10 mouse cellular contexts compared by ENCODE assay signal in genomic region chr4:63408649-63409048, GRCm38 (mm10). TPM values are rescaled to one million over a fixed set of nuclear protein-coding genes. Genes with fewer than 3 reads are reported as not detected.
DNase-seq lines count a peak whose midpoint lies in the region; ATAC-seq lines count a peak whose summit lies in the region.
"Had no signal": no experiment of that assay in that cellular context is flagged by ENCODE, and none has a peak within 500 bp of the region (broad histone marks: within the 10 kb centered on the region; RNA-seq: fewer than 3 reads in every experiment).

No protein-coding gene starts in this region.

- peak; percentile 11 for DNase-seq in cerebellum, adult 8-10 months
- DNase-seq in cerebellum, adult 9-10 months, result no peak
- DNase-seq in adrenal gland, postnatal 25 days, result peak; percentile 55
- peak; percentile 82 for DNase-seq in forebrain, embryonic 11.5 days (ENCODE audit: low spot score)
- peak; percentile 79 for DNase-seq in hindbrain, embryonic 11.5 days (ENCODE audit: low spot score)
- peak; percentile 49 to 62 for DNase-seq in left cerebral cortex, postnatal 25 days (ENCODE audit: low spot score in 2 of 2)
- peak; percentile 67 to 76 for DNase-seq in right cerebral cortex, postnatal 10 days (ENCODE audit: low spot score in 2 of 2)

- peak overlapping the region; percentile 61 for H3K4me3 ChIP-seq in forebrain, embryonic 11.5 days (ENCODE audit: low read depth, low read length)
- H3K4me3 ChIP-seq in hindbrain, embryonic 11.5 days (ENCODE audit: low read depth, low read length), result no peak overlapping the region
- peak overlapping the region; percentile 80 for H3K4me3 ChIP-seq in megakaryocyte, embryonic 14.5 days (replicated peaks)

- intact Hi-C loops in left cerebral cortex, postnatal 25 days (cut with DNase I), result loop anchor here (2.0 to 5.0 kb wide), 2 partner anchors 40 to 226 kb away; no protein-coding TSS in a partner anchor

- H3K27me3 ChIP-seq in forebrain, embryonic 11.5 days (ENCODE audit: control insufficient read depth, insufficient read depth, low read length), result no peaks in the 10 kb centered on the region
- H3K27me3 ChIP-seq in hindbrain, embryonic 11.5 days (ENCODE audit: control insufficient read depth, insufficient read depth, low read length), result no peaks in the 10 kb centered on the region
- peaks cover 53% of the 10 kb centered on the region for H3K27me3 ChIP-seq in megakaryocyte, embryonic 14.5 days (replicated peaks)

- H3K9me3 ChIP-seq in forebrain, embryonic 11.5 days (ENCODE audit: control insufficient read depth, low read length), result no peaks in the 10 kb centered on the region
- no peaks in the 10 kb centered on the region for H3K9me3 ChIP-seq in hindbrain, embryonic 11.5 days (ENCODE audit: control insufficient read depth, low read length)
- no peaks in the 10 kb centered on the region for H3K9me3 ChIP-seq in megakaryocyte, embryonic 14.5 days

- peak; percentile 62 for ATAC-seq in forebrain, embryonic 11.5 days (replicated peaks; ENCODE audit: low FRiP score)
- ATAC-seq in hindbrain, embryonic 11.5 days (ENCODE audit: low FRiP score), result peak; percentile 52

- no peak overlapping the region for H3K27ac ChIP-seq in forebrain, embryonic 11.5 days (ENCODE audit: low read depth, low read length)
- H3K27ac ChIP-seq in hindbrain, embryonic 11.5 days (ENCODE audit: low read depth, low read length), result no peak overlapping the region

- peak overlapping the region; percentile 85 for H3K4me2 ChIP-seq in forebrain, embryonic 11.5 days (ENCODE audit: low read depth, low read length, severe bottlenecking)
- H3K4me2 ChIP-seq in hindbrain, embryonic 11.5 days (replicated peaks; ENCODE audit: low read depth, low read length), result peak overlapping the region; percentile 91; the same call in 1 of the 2 replicates

- H3K36me3 ChIP-seq in forebrain, embryonic 11.5 days (ENCODE audit: control insufficient read depth, insufficient read depth, low read length), result no peaks in the 10 kb centered on the region
- H3K36me3 ChIP-seq in hindbrain, embryonic 11.5 days (ENCODE audit: control insufficient read depth, insufficient read depth, low read length), result no peaks in the 10 kb centered on the region
- H3K36me3 ChIP-seq in megakaryocyte, embryonic 14.5 days (replicated peaks; ENCODE audit: low read length), result no peaks in the 10 kb centered on the region
- H3K36me3 ChIP-seq: G1E had no signal

- peaks cover 16% of the 10 kb centered on the region for H3K4me1 ChIP-seq in forebrain, embryonic 11.5 days (replicated peaks; ENCODE audit: control insufficient read depth, insufficient read depth, low read length)
- peaks cover 15% of the 10 kb centered on the region for H3K4me1 ChIP-seq in hindbrain, embryonic 11.5 days (replicated peaks; ENCODE audit: control insufficient read depth, insufficient read depth, low read length)
- H3K4me1 ChIP-seq in megakaryocyte, embryonic 14.5 days, result peaks cover 58% of the 10 kb centered on the region

- H3K9ac ChIP-seq in forebrain, embryonic 11.5 days (ENCODE audit: low read length), result no peak overlapping the region; the same call in 1 of the 2 replicates
- H3K9ac ChIP-seq in hindbrain, embryonic 11.5 days (ENCODE audit: low read depth, low read length), result no peak overlapping the region

- 11% methylated on average over 8 of the region's 8 CpGs for WGBS in forebrain, embryonic 11.5 days
- 11% methylated on average over 8 of the region's 8 CpGs for WGBS in hindbrain, embryonic 11.5 days

RNA-seq across cellular contexts. Expression of gene Akna, which starts 5.5 kb away (rescaled TPM):
- 2.7 and 3.8 TPM in 2 replicates for total RNA-seq in adrenal gland, postnatal 25 days (2021)
- 18.8 and 21.0 TPM in 2 replicates for polyA plus RNA-seq in forebrain, embryonic 11.5 days (2014; fragmentation: Nextera tagmentation; extraction: Ambion mirVana)
- polyA plus RNA-seq in hindbrain, embryonic 11.5 days (2014; fragmentation: Nextera tagmentation; extraction: Ambion mirVana), result 5.7 and 6.1 TPM in 2 replicates
- total RNA-seq in left cerebral cortex, postnatal 25 days (2021), result 1 to 10 TPM; 2.9 to 3.0 TPM
- polyA plus RNA-seq in megakaryocyte, embryonic 14.5 days (2012; ENCODE audit: insufficient read depth, low replicate concordance), result 2.5 and 12.0 TPM in 2 replicates

RNA-seq across cellular contexts. Expression of gene Orm2, which starts 46.4 kb away (rescaled TPM):
- 3.3 and 6.7 TPM in 2 replicates for total RNA-seq in adrenal gland, postnatal 25 days (2021)
- polyA plus RNA-seq in forebrain, embryonic 11.5 days (2014; fragmentation: Nextera tagmentation; extraction: Ambion mirVana), result not detected in 2 replicates
- polyA plus RNA-seq in hindbrain, embryonic 11.5 days (2014; fragmentation: Nextera tagmentation; extraction: Ambion mirVana), result not detected in 2 replicates
- not detected for total RNA-seq in left cerebral cortex, postnatal 25 days (2021)
- polyA plus RNA-seq in megakaryocyte, embryonic 14.5 days (2012; ENCODE audit: insufficient read depth, low replicate concordance), result not detected in 2 replicates
- total RNA-seq: G1E; left cerebral cortex, postnatal 36 days had no signal
- polyA plus RNA-seq: G1E had no signal

RNA-seq across cellular contexts. Expression of gene Orm3, which starts 52.7 kb away (rescaled TPM):
- total RNA-seq in adrenal gland, postnatal 25 days (2021), result 9.9 and 10.4 TPM in 2 replicates
- polyA plus RNA-seq in forebrain, embryonic 11.5 days (2014; fragmentation: Nextera tagmentation; extraction: Ambion mirVana), result not detected in 2 replicates
- not detected in 2 replicates for polyA plus RNA-seq in hindbrain, embryonic 11.5 days (2014; fragmentation: Nextera tagmentation; extraction: Ambion mirVana)
- total RNA-seq in left cerebral cortex, postnatal 25 days (2021), result not detected
- not detected in 2 replicates for polyA plus RNA-seq in megakaryocyte, embryonic 14.5 days (2012; ENCODE audit: insufficient read depth, low replicate concordance)
- total RNA-seq: G1E; left cerebral cortex, postnatal 36 days had no signal
- polyA plus RNA-seq: G1E had no signal
